Mouse (Mus musculus) embryonic facial prominence, embryonic 10.5 days (tissue): ENCODE measurements around the gene P2rx2. TPM values are rescaled to one million over a fixed set of nuclear protein-coding genes. Genes with fewer than 3 reads are reported as not detected.

Experiments
- DNase-seq: peaks from one replicate; pipeline ENCODE4 v3.0.0-alpha.2; 2017; ENCODE audit warnings: low spot score
- H3K27ac ChIP-seq: fragments of 300-500 bp; sonication (generic); replicated peaks from 2 replicates; pipeline ENCODE4 v1.5.1; 2016; ENCODE audit warnings: mild to moderate bottlenecking
- H3K27me3 ChIP-seq: fragments of 300-500 bp; sonication (generic); replicated peaks from 2 replicates; pipeline ENCODE4 v1.6.1; 2016; ENCODE audit warnings: low read depth, mild to moderate bottlenecking; ENCODE audit not compliant: poor library complexity, severe bottlenecking
- H3K36me3 ChIP-seq: fragments of 300-500 bp; sonication (generic); replicated peaks from 2 replicates; pipeline ENCODE4 v1.6.1; 2016; ENCODE audit warnings: mild to moderate bottlenecking, moderate library complexity
- H3K4me1 ChIP-seq: fragments of 300-500 bp; sonication (generic); 2 replicates; pipeline ENCODE4 v1.6.1; 2016
- H3K4me3 ChIP-seq: fragments of 300-500 bp; sonication (generic); 2 replicates; pipeline ENCODE4 v1.5.1; 2016; ENCODE audit warnings: mild to moderate bottlenecking, moderate library complexity
- H3K9me3 ChIP-seq: fragments of 300-500 bp; sonication (generic); 2 replicates; pipeline ENCODE4 v1.6.1; 2016; ENCODE audit warnings: mild to moderate bottlenecking
- WGBS: fragments of 180-500 bp; shearing (Covaris S2); methylation state at CpG from one replicate; pipeline ENCODE4 v1.1.7; 2016; 5-methylcytosine and 5-hydroxymethylcytosine counted together
- polyA plus RNA-seq: library from polyadenylated mRNA; unstranded; fragments of >200 nt; fragmentation: Nextera tagmentation; extraction: Ambion mirVana; gene quantifications from 2 replicates; pipeline ENCODE4 v1.2.1, GENCODE M21; 2016

P2rx2 gene
- polyA plus RNA-seq, 1 experiment from 2014 or later, result 0.95 TPM

DNA sequence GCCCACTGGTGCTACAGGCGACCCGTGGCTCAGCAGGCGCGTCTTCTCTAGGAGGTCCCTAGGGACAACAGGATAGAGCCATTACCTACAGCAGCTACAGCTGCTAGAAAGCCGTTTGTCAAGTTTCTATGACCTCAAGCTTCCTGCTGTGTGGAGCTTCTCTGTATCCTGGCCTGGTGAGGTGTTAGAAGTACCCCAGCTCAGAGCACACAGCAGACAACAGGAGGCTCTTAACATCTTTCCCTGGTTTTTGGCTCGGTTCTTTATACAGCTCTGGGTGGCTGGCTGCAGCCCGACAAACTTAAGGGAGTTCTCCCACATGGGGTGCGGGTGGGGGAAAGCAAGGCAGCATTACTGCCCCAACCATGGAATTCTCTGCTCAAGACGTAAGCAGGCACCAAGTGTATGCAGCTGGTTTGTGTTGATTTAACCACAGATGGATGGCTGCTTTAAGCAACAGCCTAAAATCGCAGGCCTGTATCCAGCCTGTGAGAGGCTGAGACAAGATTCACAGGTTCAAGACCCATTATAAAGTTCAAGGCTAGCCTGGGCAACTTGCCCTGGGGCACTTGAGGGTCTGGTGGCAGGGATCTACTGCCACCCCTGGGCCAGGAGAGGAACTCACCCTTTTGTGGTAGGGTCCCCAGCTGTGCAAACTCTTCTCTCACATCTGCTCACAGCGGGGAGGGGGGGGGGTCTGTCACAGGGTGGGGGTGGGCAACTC is 21.0 kb upstream of the P2rx2 start:
- Histone ChIP-seq H3K4me3 (peak overlapping the region; percentile 65), H3K27me3 (peaks cover 37% of the 10 kb centered on the region), H3K36me3 (peaks cover 55% of the 10 kb centered on the region), H3K4me1 (peaks cover 20% of the 10 kb centered on the region), H3K9me3 (no peaks in the 10 kb centered on the region), H3K27ac (peak overlapping the region; percentile 65)
- DNase-seq, result peak; percentile 31
- 28% methylated on average over 11 of the region's 11 CpGs for WGBS

DNA sequence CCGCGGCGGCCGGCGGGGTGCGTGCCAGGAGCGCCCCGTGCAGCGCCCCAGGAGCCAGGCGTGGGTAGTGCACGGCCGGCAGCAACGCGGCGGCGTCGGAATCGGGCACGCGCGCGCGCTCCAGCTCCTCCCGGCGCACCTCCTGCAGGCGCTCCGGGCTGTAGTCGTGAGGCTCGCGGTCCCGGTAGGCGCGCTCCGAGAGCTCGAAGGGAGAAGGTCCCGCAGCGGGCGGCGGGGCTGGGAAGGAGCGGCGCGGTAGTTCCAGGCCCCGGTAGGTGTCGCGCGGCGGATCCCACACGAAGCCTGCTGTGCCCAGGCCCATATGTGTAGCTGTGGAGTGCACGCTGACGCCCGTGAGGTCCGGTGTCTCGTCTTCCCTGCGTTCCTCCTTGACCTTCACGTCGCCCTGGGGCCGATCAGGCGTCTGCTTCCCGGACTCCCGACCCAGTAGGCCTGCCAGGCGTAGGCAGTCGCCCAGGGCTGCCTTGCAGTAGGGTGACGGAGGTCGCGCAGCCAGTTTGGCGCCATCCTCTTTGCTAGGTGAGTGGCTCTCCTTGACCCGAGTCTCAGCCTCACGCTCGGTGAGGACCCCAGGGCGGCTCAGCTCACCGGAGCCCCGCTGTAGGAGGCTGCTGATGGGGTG is 20.3 kb upstream of the P2rx2 start:
- peak; percentile 88 for DNase-seq
- peak overlapping the region; percentile 65 for H3K27ac ChIP-seq

DNA sequence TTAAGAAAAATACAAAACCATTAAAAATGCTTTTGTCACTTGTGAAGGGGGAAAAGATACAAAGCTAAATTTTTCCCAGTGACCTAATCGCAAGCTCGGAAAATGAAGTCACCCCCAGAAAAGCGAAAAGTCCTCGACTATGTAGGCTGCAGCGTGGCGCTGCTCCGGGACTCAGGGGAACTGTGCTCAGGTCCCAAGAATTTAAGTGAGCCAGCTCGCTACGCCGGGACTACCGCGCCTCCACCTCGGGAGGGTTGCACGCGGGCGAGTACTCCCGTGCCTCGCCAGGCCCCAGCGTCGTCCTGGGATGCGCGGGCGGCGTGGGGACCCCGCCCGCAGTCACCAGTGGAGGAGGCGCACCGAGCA is 19.8 kb upstream of the P2rx2 start:
- Histone ChIP-seq H3K36me3 (peaks cover 44% of the 10 kb centered on the region), H3K9me3 (no peaks in the 10 kb centered on the region), H3K27ac (peak overlapping the region; percentile 65; the same call in 1 of the 2 replicates), H3K4me1 (peaks cover 26% of the 10 kb centered on the region), H3K4me3 (peak overlapping the region; percentile 65), H3K27me3 (peaks cover 37% of the 10 kb centered on the region)
- DNase-seq, result no peak
- WGBS, result 2% methylated on average over 28 of the region's 28 CpGs

More for the DNA sequence above, 20.3 kb upstream of the P2rx2 start:
- no peaks in the 10 kb centered on the region for H3K9me3 ChIP-seq
- H3K27me3 ChIP-seq, result peaks cover 37% of the 10 kb centered on the region
- peaks cover 48% of the 10 kb centered on the region for H3K36me3 ChIP-seq
- H3K4me1 ChIP-seq, result peaks cover 21% of the 10 kb centered on the region
- 1% methylated on average over 72 of the region's 72 CpGs for WGBS
- peak overlapping the region; percentile 65 for H3K4me3 ChIP-seq

DNA sequence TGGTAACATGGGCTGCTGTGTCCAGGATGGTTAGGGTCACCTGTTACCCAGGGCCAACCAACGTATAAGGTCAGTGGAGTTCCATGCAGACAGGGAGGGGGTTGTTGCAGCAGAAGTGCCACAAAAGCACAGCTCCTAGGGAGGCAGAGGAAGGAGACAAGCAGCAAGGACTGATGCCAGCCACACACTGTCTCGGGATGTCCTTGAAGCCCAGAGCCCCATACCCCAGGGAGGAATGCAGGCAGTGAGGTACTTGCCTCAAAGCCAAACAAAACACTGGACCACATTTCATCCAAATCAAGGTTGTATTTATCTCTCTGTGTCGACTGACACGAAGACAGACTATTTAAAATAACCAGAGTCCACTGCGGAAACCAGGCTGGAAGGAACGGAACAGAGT is 18.5 kb upstream of the P2rx2 start:
- H3K27me3 ChIP-seq, result peaks cover 37% of the 10 kb centered on the region
- peaks cover 28% of the 10 kb centered on the region for H3K4me1 ChIP-seq
- no peak for DNase-seq
- no peak overlapping the region for H3K4me3 ChIP-seq
- H3K36me3 ChIP-seq, result peaks cover 32% of the 10 kb centered on the region
- no peaks in the 10 kb centered on the region for H3K9me3 ChIP-seq
- WGBS, result 88% methylated on average over 6 of the region's 6 CpGs
- no peak overlapping the region for H3K27ac ChIP-seq

DNA sequence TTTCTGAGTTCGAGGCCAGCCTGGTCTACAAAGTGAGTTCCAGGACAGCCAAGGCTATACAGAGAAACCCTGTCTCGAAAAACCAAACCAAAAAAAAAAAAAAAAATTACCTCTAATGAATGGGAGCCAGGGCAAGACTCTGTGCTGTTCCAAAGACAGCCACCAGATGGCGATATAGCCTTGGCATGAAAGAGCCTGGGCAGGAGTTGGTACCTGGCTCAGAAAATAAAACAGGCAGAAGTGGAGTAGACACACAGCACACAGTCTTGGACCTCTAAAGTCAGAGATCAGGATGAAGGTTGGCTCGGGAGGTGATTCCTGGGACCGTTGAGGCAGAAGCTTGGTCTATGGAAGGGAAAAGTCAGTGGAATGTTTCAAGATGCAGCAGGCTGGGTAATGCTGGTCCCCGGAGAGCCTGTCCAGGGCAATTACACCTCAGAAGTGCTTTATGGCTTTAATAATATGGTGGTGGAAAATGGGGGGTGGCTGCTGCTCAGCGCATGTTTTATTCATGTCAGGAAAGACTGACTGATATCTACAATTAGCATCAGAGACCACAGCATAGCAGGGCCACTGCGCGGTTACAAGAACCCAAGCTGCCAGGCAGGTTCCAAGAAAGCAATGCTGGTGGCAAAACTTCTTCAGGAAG is 14.6 kb upstream of the P2rx2 start:
- H3K9me3 ChIP-seq, result no peaks in the 10 kb centered on the region
- peaks cover 9% of the 10 kb centered on the region; the same call in 1 of the 2 replicates for H3K36me3 ChIP-seq
- peaks cover 39% of the 10 kb centered on the region for H3K27me3 ChIP-seq
- peak; percentile 84 for DNase-seq
- no peak overlapping the region for H3K4me3 ChIP-seq
- 42% methylated on average over 9 of the region's 9 CpGs for WGBS
- peaks cover 12% of the 10 kb centered on the region for H3K4me1 ChIP-seq
- H3K27ac ChIP-seq, result no peak overlapping the region

DNA sequence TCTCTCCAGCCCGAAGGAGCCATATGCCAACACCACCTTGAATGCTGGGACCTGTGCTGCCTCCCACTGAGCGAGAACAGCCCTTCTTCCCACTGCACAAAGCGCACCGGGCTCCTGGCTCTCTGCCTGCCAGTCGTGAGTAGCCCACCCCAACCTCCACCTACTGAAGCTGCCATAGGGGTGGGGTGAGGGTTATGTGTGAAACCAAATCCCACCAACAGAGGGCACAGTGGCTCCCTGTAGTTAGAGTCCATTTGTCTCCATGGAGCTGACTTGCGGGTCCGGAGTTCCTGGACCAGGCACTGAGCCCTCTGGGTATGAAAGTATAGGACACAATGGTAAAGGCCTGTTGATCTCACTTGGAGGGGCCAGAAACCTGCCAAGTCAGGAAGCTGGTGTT is 11.7 kb upstream of the P2rx2 start:
- Histone ChIP-seq H3K4me1 (peaks cover 17% of the 10 kb centered on the region), H3K27me3 (peaks cover 22% of the 10 kb centered on the region), H3K4me3 (no peak overlapping the region), H3K36me3 (no peaks in the 10 kb centered on the region), H3K27ac (no peak overlapping the region), H3K9me3 (no peaks in the 10 kb centered on the region)
- 22% methylated on average over 7 of the region's 7 CpGs for WGBS
- peak; percentile 60 for DNase-seq

DNA sequence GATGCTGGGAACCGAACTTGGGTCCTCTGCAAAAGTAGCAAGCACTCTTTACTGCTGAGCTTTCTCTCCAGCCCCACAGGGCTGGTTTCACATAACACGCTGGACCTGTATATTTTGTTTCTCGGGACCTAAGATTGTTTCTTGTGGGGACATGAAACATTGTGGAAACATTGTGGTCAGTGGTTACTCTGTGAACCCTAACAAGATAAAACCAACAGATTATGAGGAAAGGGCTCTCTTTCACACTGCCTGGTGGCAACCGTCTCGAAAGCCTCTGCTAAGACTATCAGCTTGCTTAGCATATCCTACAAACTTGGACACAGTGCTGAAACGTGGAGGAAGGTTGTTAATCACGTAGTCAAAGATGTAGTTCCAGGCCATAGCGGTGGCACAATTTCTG is 4.0 kb upstream of the P2rx2 start:
- H3K36me3 ChIP-seq, result no peaks in the 10 kb centered on the region
- no peaks in the 10 kb centered on the region for H3K9me3 ChIP-seq
- peaks cover 26% of the 10 kb centered on the region for H3K4me1 ChIP-seq
- no peak overlapping the region for H3K4me3 ChIP-seq
- no peak overlapping the region for H3K27ac ChIP-seq
- peaks cover 35% of the 10 kb centered on the region for H3K27me3 ChIP-seq
- 85% methylated on average over 8 of the region's 8 CpGs for WGBS
- DNase-seq, result no peak

DNA sequence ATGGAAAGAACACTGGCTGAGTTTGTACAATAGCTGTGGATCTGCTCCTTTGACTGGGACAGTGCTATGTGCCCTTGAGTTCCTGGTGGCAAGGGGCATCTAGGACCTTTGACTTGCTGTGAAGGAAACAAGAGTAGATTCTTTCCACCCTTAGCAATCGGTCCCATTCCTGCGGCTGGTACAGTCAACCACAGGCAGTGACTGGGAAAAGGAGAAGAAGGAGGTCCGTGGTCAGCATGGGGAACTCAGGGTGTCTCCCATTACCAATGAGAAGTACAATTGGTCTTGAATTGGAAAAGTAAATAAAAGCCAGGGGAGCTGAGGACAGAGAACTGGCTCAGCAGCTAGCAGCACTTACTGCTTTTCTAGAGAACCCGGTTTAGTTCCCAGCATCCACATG is 2.5 kb upstream of the P2rx2 start:
- Histone ChIP-seq H3K9me3 (no peaks in the 10 kb centered on the region), H3K36me3 (peaks cover 1% of the 10 kb centered on the region), H3K4me3 (no peak overlapping the region), H3K4me1 (peaks cover 27% of the 10 kb centered on the region), H3K27me3 (peaks cover 50% of the 10 kb centered on the region), H3K27ac (no peak overlapping the region)
- 84% methylated on average over 4 of the region's 4 CpGs for WGBS
- DNase-seq, result no peak

DNA sequence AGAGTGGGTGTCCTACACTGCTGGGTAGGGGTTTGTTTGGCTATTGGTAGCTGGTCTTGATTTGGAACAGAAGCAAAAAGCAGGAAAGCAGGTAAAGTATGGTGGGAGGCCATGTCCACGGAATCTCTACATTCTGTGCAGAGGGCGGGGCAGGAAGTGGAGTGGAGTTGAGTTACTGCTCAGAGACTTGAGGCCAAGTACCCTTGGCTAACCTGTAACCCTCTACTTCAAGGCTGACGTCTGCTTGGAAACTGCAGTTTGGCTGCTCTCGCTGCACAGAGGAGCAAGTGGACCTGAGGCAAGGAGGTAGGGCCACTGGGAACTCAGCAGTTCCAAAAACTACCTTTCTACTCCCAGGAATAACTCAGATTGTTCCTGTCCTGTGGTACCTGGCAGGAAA is 1.5 kb upstream of the P2rx2 start, which contains the start of gene Lrcol1:
Gene Lrcol1 (plus strand): TSS at position 207 of the 400 bp plus-strand sequence.
- 80% methylated on average over 4 of the region's 4 CpGs for WGBS

DNA sequence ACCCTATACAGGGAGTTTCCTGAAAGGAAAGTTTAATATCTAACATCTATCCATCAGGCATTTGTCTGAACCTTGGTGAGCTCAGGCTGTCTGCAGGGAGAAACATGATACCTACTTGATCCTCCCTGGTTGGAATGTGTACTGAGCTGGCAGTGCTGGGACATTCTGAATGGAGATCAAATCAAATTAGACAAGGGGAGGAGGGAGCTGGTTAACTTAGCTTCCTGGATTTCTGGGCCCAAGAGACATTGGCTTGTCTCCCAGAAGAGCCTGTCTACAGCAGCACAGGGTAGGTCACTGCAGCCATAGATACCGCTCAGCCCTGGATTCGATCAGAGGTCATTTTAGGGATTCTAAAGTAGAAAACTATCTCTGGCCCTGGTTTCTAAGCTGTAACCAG is 4.2 kb downstream of the P2rx2 start:
- WGBS, result 91% methylated on average over 2 of the region's 2 CpGs
- Histone ChIP-seq H3K36me3 (peaks cover 69% of the 10 kb centered on the region), H3K4me1 (peaks cover 33% of the 10 kb centered on the region), H3K9me3 (no peaks in the 10 kb centered on the region), H3K4me3 (no peak overlapping the region), H3K27ac (no peak overlapping the region), H3K27me3 (peaks cover 39% of the 10 kb centered on the region)
- DNase-seq, result no peak

More for the DNA sequence above, 1.5 kb upstream of the P2rx2 start, which contains the start of gene Lrcol1:
- H3K9me3 ChIP-seq, result no peaks in the 10 kb centered on the region
- 0 out of 2 replicates have a peak within 1 kb of the TSS, but pooled peaks have one; percentile 63 for H3K4me3 ChIP-seq
- peaks cover 56% of the 10 kb centered on the region for H3K27me3 ChIP-seq
- DNase-seq, result no peak
- H3K27ac ChIP-seq, result no peak within 1 kb of the TSS
- peaks cover 24% of the 10 kb centered on the region for H3K4me1 ChIP-seq
- peaks cover 12% of the 10 kb centered on the region for H3K36me3 ChIP-seq

DNA sequence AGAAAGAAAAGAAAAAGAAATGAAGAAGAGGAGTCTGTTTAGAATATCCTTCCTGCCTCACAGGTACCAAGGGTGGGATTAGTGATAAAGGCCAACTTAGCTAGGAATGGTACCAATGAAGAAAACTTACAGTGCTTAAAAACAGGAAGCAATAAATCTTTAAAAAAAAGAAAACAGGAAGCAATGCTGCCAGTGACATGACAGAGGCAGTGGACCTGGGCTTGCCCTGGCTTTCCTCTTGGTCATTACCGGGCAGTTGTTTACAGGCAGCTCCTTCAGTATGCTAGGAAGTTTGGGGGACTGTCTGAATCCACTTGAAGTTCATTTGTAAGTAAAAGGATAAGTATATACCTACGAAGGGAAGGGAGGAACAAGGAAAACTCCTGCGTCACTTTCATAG is 12.5 kb downstream of the P2rx2 start:
- Histone ChIP-seq H3K27me3 (no peaks in the 10 kb centered on the region), H3K4me1 (no peaks in the 10 kb centered on the region), H3K4me3 (no peak overlapping the region), H3K9me3 (no peaks in the 10 kb centered on the region), H3K36me3 (peaks cover 98% of the 10 kb centered on the region), H3K27ac (no peak overlapping the region)
- DNase-seq, result no peak
- 89% methylated on average over 3 of the region's 3 CpGs for WGBS

DNA sequence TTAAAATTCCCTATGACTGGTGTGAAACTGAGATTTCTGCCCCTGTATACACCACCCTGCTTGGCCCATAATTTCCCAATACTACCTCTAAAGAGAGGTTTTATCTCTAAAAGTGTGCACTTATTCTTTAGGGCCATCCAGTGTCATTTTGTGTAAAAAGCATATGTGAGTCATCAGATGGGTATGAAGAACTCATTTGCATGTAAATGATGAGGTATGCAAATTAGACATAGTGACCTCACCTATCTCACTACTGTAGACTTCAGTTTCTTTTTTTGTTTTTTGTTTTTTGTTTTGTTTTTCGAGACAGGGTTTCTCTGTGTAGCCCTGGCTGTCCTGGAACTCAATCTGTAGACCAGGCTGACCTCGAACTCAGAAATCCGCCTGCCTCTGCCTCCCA is 29.9 kb downstream of the P2rx2 start:
- H3K36me3 ChIP-seq, result peaks cover 98% of the 10 kb centered on the region
- DNase-seq, result no peak
- no peaks in the 10 kb centered on the region for H3K4me1 ChIP-seq
- no peaks in the 10 kb centered on the region for H3K9me3 ChIP-seq
- H3K27ac ChIP-seq, result no peak overlapping the region
- no peak overlapping the region for H3K4me3 ChIP-seq
- H3K27me3 ChIP-seq, result no peaks in the 10 kb centered on the region
- 91% methylated on average over 3 of the region's 3 CpGs for whole genome bisulfite sequencing
